ENCODE assay signal across 9 mouse cellular contexts in genomic region chr10:68061249-68061615, GRCm38 (mm10).
A peak's percentile ranks its signal among the peaks of the same experiment; 100 is the strongest.
DNase-seq lines count a peak whose midpoint lies in the region; ATAC-seq and TF ChIP-seq lines count a peak whose summit lies in the region.
"Had no signal": no experiment of that assay in that cellular context is flagged by ENCODE, and none has a peak within 500 bp of the region (broad histone marks: within the 10 kb centered on the region; RNA-seq: fewer than 3 reads in every experiment).

No protein-coding gene starts in this region.

- ATAC-seq in forebrain, embryonic 13.5 days = no peak
- no peak for ATAC-seq in liver, embryonic 16.5 days (ENCODE audit: low read depth)
- ATAC-seq in liver, embryonic 11.5 days (replicated peaks; ENCODE audit: low FRiP score) = no peak
- no peak for ATAC-seq in intestine, postnatal 0 days
- no peak for ATAC-seq in neural tube, embryonic 13.5 days (ENCODE audit: low read depth)

- no peaks in the 10 kb centered on the region for H3K36me3 ChIP-seq in forebrain, embryonic 10.5 days (replicated peaks)
- no peaks in the 10 kb centered on the region for H3K36me3 ChIP-seq in forebrain, embryonic 13.5 days (ENCODE audit: poor library complexity, severe bottlenecking)
- no peaks in the 10 kb centered on the region for H3K36me3 ChIP-seq in liver, embryonic 16.5 days (ENCODE audit: control insufficient read depth, insufficient read depth)
- H3K36me3 ChIP-seq in liver, embryonic 11.5 days (ENCODE audit: control insufficient read depth, insufficient read depth, low read length) = no peaks in the 10 kb centered on the region
- no peaks in the 10 kb centered on the region for H3K36me3 ChIP-seq in intestine, postnatal 0 days (ENCODE audit: control insufficient read depth, insufficient read depth)
- no peaks in the 10 kb centered on the region for H3K36me3 ChIP-seq in neural tube, embryonic 13.5 days

- peaks cover 32% of the 10 kb centered on the region for H3K4me1 ChIP-seq in forebrain, embryonic 10.5 days
- peaks cover 23% of the 10 kb centered on the region for H3K4me1 ChIP-seq in forebrain, embryonic 13.5 days
- no peaks in the 10 kb centered on the region; the same call in none of the 2 replicates for H3K4me1 ChIP-seq in liver, embryonic 16.5 days (ENCODE audit: control insufficient read depth, low read depth, low read length)
- no peaks in the 10 kb centered on the region for H3K4me1 ChIP-seq in liver, embryonic 11.5 days (replicated peaks; ENCODE audit: control insufficient read depth, insufficient read depth, low read length)
- H3K4me1 ChIP-seq in intestine, postnatal 0 days (replicated peaks; ENCODE audit: control insufficient read depth, insufficient read depth, low read length) = no peaks in the 10 kb centered on the region
- peaks cover 32% of the 10 kb centered on the region for H3K4me1 ChIP-seq in neural tube, embryonic 13.5 days (replicated peaks)

- WGBS in forebrain, embryonic 10.5 days = 72% methylated on average over 8 of the region's 8 CpGs
- 39% methylated on average over 8 of the region's 8 CpGs for WGBS in forebrain, embryonic 13.5 days
- WGBS in liver, embryonic 16.5 days (ENCODE audit: insufficient replicate concordance) = 74% methylated on average over 8 of the region's 8 CpGs
- WGBS in liver, embryonic 11.5 days = 80% methylated on average over 8 of the region's 8 CpGs
- 54% methylated on average over 8 of the region's 8 CpGs for WGBS in intestine, postnatal 0 days
- 28% methylated on average over 8 of the region's 8 CpGs for WGBS in neural tube, embryonic 13.5 days

- no peak overlapping the region for H3K9ac ChIP-seq in forebrain, embryonic 13.5 days
- no peak overlapping the region for H3K9ac ChIP-seq in liver, embryonic 16.5 days (ENCODE audit: low read depth, low read length)
- H3K9ac ChIP-seq in liver, embryonic 11.5 days (ENCODE audit: low read depth, low read length) = no peak overlapping the region
- no peak overlapping the region for H3K9ac ChIP-seq in intestine, postnatal 0 days (ENCODE audit: low read depth, low read length)
- H3K9ac ChIP-seq in neural tube, embryonic 13.5 days = peak overlapping the region; percentile 52

- H3K27me3 ChIP-seq in forebrain, embryonic 10.5 days (ENCODE audit: poor library complexity, severe bottlenecking) = peaks cover 4% of the 10 kb centered on the region; the same call in 1 of the 2 replicates
- no peaks in the 10 kb centered on the region for H3K27me3 ChIP-seq in forebrain, embryonic 13.5 days
- H3K27me3 ChIP-seq in liver, embryonic 16.5 days (ENCODE audit: control insufficient read depth, insufficient read depth, low read depth, low read length) = no peaks in the 10 kb centered on the region
- H3K27me3 ChIP-seq in liver, embryonic 11.5 days (replicated peaks; ENCODE audit: control insufficient read depth, insufficient read depth, low read length) = no peaks in the 10 kb centered on the region
- H3K27me3 ChIP-seq in intestine, postnatal 0 days (replicated peaks; ENCODE audit: control insufficient read depth, insufficient read depth, low read length) = no peaks in the 10 kb centered on the region
- no peaks in the 10 kb centered on the region for H3K27me3 ChIP-seq in neural tube, embryonic 13.5 days

- H3K27ac ChIP-seq in forebrain, embryonic 10.5 days = peak overlapping the region; percentile 71
- no peak overlapping the region for H3K27ac ChIP-seq in forebrain, embryonic 13.5 days
- 0 out of 2 replicates have a peak overlapping the region, but pooled peaks have one; percentile 30 for H3K27ac ChIP-seq in liver, embryonic 16.5 days (ENCODE audit: low read length)
- no peak overlapping the region for H3K27ac ChIP-seq in liver, embryonic 11.5 days (ENCODE audit: low read depth, low read length)
- H3K27ac ChIP-seq in intestine, postnatal 0 days (ENCODE audit: low read depth, low read length) = peak overlapping the region; percentile 43; the same call in 1 of the 2 replicates
- peak overlapping the region; percentile 84 for H3K27ac ChIP-seq in neural tube, embryonic 13.5 days (replicated peaks)

- no peaks in the 10 kb centered on the region for H3K9me3 ChIP-seq in forebrain, embryonic 10.5 days
- no peaks in the 10 kb centered on the region for H3K9me3 ChIP-seq in forebrain, embryonic 13.5 days (replicated peaks)
- no peaks in the 10 kb centered on the region for H3K9me3 ChIP-seq in liver, embryonic 16.5 days (replicated peaks; ENCODE audit: control insufficient read depth, low read length)
- H3K9me3 ChIP-seq in liver, embryonic 11.5 days (ENCODE audit: control insufficient read depth, low read length) = no peaks in the 10 kb centered on the region
- H3K9me3 ChIP-seq in intestine, postnatal 0 days (ENCODE audit: control insufficient read depth) = no peaks in the 10 kb centered on the region
- H3K9me3 ChIP-seq in neural tube, embryonic 13.5 days = no peaks in the 10 kb centered on the region

- no peak overlapping the region for H3K4me3 ChIP-seq in forebrain, embryonic 10.5 days
- no peak overlapping the region for H3K4me3 ChIP-seq in forebrain, embryonic 13.5 days
- no peak overlapping the region for H3K4me3 ChIP-seq in liver, embryonic 16.5 days (ENCODE audit: low read depth, low read length)
- no peak overlapping the region for H3K4me3 ChIP-seq in liver, embryonic 11.5 days (ENCODE audit: low read depth, low read length)
- H3K4me3 ChIP-seq in intestine, postnatal 0 days (ENCODE audit: low read depth, low read length) = no peak overlapping the region
- H3K4me3 ChIP-seq in neural tube, embryonic 13.5 days = no peak overlapping the region

- no peak overlapping the region for H3K4me2 ChIP-seq in forebrain, embryonic 13.5 days
- no peak overlapping the region for H3K4me2 ChIP-seq in liver, embryonic 16.5 days (ENCODE audit: low read depth, low read length)
- no peak overlapping the region for H3K4me2 ChIP-seq in liver, embryonic 11.5 days
- H3K4me2 ChIP-seq in intestine, postnatal 0 days (replicated peaks; ENCODE audit: low read depth) = 0 out of 2 replicates have a peak overlapping the region, but pooled peaks have one; percentile 21
- no peak overlapping the region; the same call in 1 of the 2 replicates for H3K4me2 ChIP-seq in neural tube, embryonic 13.5 days

- no peak for DNase-seq in forebrain, embryonic 10.5 days (ENCODE audit: extremely low spot score, low spot score)
- DNase-seq in liver, embryonic 11.5 days (ENCODE audit: low spot score) = no peak
- DNase-seq in urinary bladder, postnatal 10 days (ENCODE audit: low spot score) = no peak
- no peak for DNase-seq in retina, postnatal 1 day
- DNase-seq: thymus, postnatal 36 days had no signal

- TF ChIP-seq CTCF in intestine, postnatal 0 days (IDR thresholded peaks at IDR 0.05; ENCODE audit: low read depth) = 0 out of 2 replicates have a peak, but pooled peaks have one; percentile 4

Comparison
In these comparisons a context has a peak if more than half of its experiments do, and no peak if none do; other contexts are left out.
1. H3K27ac ChIP-seq: peak in forebrain, embryonic 10.5 days (single experiment), liver, embryonic 16.5 days (single experiment), intestine, postnatal 0 days (single experiment) and neural tube, embryonic 13.5 days (single experiment); none in forebrain, embryonic 13.5 days (single experiment) and liver, embryonic 11.5 days (single experiment).